Mouse (Mus musculus) left cerebral cortex, adult 2 months (tissue): ENCODE measurements around the gene Clstn1. TPM values are rescaled to one million over a fixed set of nuclear protein-coding genes. Genes with fewer than 3 reads are reported as not detected.

Experiments
- DNase-seq, 2 experiments: peaks; one replicate each; pipeline ENCODE4 v3.0.0; 2021 to 2022; ENCODE audit warnings: low spot score in 2 of 2, mixed read lengths in 1 of 2; ENCODE audit errors: extremely low spot score in 1 of 2
- H3K27ac ChIP-seq: fragments of 200-600 bp; 2 replicates; pipeline ENCODE4 v1.8.1; 2022
- H3K4me3 ChIP-seq: fragments of 200-600 bp; 2 replicates; pipeline ENCODE4 v1.8.1; 2022
- CTCF ChIP-seq: fragments of 200-600 bp; IDR thresholded peaks from 2 replicates; pipeline ENCODE4 v1.8.1; 2022; ENCODE audit warnings: antibody characterized with exemption, mild to moderate bottlenecking, moderate library complexity
- intact Hi-C: fragments of 180-260 bp; cut with DNase I; formaldehyde crosslinking; loops from one replicate; pipeline ENCODE4 v1.15.1; 2025
- total RNA-seq, 2 experiments: library from RNA; stranded (reverse); gene quantifications; 2 replicates each; pipeline ENCODE4 v1.2.3; 2021

The Clstn1 gene
- total RNA-seq, 2 experiments from 2014 or later: 1,405 to 1,413 TPM

DNA sequence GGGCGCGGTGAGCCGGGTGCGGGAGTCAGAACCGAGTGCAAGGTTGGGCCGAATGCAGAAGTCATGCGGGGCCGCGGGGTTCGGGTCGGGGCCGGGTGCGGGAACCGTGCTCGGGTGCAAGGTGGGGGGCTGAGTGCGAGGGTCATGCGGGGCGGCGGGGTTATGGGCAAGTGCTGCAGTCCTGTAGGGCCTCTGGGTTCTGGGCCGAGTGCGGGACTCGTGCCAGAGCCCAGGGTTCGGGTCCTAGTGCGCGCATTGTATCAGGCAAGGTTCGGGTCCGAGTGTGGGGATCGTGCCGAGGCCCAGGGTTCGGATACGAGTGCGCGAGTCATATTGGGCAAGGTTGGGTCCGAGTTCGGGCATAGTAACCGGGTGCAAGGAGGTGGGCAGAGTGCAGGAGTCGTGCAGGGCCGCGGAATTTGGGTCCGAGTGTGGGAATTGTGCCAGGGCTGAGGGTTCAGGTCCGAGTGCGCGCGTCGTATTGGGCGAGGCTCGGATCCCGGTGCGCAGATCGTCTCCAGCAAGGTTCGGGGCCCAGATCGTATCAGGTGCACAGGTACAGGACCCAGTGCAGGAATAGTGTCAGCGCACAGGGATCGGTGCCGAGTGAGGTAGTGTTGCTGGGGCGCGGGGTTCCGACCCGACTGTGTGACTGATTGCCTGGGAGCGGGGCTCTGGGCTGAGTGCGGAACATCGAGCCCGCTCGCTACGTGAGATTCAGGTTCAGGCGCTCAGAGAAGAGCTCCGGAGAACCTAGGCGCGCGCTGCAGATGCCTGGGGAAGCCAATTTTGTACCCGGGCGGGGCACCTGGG, 721 bp downstream of the Clstn1 start:
- peak; percentile 38 to 48 for DNase-seq
- intact Hi-C loops: loop anchor here (1.0 to 2.0 kb wide), 2 partner anchors 25 to 32 kb away; no protein-coding TSS in a partner anchor
- Histone ChIP-seq H3K4me3 (peak overlapping the region; percentile 89), H3K27ac (peak overlapping the region; percentile 99)
- no peak for TF ChIP-seq CTCF

DNA sequence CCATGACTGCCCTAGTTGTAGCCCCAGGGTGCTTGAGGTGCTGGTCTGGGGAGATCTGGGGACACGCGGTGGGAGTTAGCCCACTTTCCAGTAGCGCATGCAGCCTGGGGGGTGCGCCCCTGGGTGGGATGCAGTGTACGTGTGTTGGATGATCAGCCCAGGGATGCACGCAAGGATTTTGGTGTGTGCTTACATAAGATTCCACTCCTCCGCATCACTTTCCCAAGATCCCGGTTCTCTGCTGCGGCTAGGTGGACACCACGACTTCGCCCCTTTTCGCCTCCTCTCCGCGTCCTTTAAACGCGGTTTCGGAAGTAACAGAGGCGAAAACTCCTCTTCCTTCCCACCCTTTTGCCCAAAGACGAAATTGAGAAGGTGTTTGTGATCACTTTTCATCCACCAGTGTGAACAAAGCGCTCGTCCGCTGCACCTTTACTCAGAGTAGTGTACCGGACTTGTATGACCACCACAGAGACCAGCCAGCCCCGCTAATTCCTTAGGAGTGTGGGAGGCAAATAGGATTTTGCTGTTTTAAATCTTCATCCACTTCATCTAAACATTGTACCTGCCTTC, 1.4 kb downstream of the Clstn1 start:
- TF ChIP-seq CTCF: no peak
- H3K27ac ChIP-seq: peak overlapping the region; percentile 99
- H3K4me3 ChIP-seq: peak overlapping the region; percentile 89
- DNase-seq: peak; percentile 61 to 70
- intact Hi-C loops: loop anchor here (1.0 to 2.0 kb wide), 2 partner anchors 25 to 33 kb away; no protein-coding TSS in a partner anchor

DNA sequence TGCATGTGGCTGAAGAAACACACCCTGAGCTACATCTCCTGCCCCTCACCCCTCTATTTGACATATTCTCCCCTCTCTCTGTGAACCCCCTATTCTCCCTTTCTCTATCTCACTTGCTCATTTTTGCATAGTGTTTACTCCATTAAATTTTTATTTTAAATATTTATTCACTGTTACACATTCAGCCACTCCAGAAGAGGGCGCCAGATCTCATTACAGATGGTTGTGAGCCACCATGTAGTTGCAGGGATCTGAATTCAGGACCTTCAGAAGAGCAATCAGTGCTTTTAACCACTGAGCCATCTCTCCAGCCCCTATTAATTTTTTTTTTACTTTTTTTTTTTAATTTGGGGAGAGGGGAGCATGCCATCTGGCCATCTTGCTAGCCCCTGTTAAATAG, 3.9 kb downstream of the Clstn1 start:
- DNase-seq: no peak
- H3K4me3 ChIP-seq: no peak overlapping the region
- TF ChIP-seq CTCF: peak; percentile 44
- intact Hi-C loops: no loop called here
- H3K27ac ChIP-seq: no peak overlapping the region

DNA sequence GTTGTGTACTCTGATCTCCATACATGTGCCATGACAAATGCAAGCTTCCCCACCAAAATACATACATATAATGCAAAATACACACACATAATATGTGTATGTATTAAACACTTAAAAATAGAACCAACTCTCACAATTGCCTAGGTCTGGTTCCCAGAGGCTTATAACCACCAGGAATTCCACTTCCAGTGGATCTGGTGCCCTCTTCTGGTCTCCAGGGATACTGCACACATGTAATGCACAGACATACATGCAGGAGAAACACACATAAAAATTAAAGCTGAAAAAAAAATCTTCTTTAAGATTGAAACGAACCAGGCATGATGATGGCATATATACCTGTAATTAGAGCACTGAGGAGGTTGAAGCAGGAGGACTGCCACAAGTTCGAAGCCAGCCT, 5.2 kb downstream of the Clstn1 start:
- Histone ChIP-seq H3K4me3 (no peak overlapping the region), H3K27ac (no peak overlapping the region)
- peak; percentile 55 for TF ChIP-seq CTCF
- intact Hi-C loops: no loop called here
- no peak for DNase-seq

DNA sequence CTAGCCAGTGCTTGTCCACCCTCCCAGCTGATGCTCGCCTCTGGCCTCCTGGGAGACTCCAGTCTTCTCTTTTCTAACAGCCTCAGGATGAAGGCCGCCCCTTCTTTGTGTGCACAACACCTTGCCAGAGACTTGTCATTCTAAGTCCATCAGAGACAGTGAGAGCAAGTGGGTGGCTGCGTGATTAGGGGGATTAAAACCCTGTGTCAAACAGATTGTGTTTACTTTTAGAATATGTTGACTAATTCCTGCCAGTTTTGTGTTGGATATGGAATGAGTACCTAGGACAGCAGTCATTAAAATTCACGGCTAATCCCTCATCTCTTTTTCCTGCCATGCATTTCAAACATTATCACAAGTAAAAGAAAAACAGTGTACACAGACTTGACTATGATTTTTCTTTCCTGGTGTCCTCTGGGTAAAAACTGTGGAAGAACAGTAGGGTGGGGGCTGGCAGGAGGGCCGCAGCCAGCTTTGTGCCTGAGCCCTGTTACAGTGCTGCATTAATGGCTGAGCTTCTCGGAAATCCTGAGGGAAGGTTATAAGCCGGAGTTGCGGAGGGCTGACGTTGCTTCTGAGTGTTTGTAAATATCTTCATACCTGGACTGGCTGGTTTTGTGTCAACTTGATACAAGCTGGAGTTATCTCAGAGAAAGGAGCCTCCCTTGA, 8.8 kb downstream of the Clstn1 start:
- no peak for DNase-seq
- no peak for TF ChIP-seq CTCF
- intact Hi-C loops: no loop called here
- Histone ChIP-seq H3K27ac (no peak overlapping the region), H3K4me3 (no peak overlapping the region)

DNA sequence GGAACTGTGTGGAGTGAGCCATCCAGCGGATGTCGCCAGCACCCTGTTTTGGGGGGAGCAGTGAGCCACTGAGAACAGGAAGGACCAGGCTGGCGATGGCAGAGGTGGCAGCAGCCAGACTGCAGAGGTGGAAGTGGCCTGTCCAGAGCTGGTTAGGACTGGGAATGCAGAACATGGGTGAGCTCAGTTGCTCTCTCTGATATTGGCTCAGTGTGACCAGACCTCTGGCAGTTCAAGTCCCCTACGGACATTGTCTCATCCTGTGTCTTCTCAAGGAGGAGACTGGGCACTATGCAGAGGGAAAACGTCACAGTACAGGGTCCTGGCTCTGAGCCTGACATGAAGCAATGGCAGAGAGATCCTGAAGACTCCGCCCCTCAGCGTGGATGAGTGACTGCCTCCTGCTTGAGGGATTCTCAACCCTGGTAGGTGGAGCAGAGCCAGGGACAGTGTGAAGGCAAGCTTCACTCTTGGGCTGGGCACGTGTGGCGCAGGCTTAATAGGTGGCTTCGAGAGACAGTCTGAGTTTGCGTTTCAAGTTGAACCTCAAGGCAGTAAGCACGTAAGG, 11.5 kb downstream of the Clstn1 start:
- Histone ChIP-seq H3K4me3 (no peak overlapping the region), H3K27ac (no peak overlapping the region)
- DNase-seq: no peak
- no peak for TF ChIP-seq CTCF
- intact Hi-C loops: no loop called here

DNA sequence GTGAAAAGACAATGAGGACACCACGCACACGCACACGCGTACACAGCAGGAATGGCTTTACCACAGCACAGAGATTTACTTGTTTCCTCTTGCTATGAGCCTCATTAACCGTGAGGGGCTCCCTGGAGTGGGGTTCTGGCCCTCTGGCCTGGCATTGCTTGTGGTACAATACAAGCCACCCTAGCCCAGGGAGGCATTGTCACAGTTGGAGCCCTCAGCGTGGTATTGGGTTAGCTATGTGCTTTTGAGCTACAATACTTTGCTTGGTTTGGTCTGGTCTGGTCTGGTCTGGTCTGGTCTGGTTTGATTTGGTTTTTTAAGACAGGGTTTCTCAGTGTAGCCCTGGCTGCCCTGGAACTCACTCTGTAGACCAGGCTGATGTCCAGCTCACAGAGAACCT, 13.3 kb downstream of the Clstn1 start:
- no peak for DNase-seq
- Histone ChIP-seq H3K27ac (no peak overlapping the region), H3K4me3 (no peak overlapping the region)
- intact Hi-C loops: no loop called here
- no peak for TF ChIP-seq CTCF

DNA sequence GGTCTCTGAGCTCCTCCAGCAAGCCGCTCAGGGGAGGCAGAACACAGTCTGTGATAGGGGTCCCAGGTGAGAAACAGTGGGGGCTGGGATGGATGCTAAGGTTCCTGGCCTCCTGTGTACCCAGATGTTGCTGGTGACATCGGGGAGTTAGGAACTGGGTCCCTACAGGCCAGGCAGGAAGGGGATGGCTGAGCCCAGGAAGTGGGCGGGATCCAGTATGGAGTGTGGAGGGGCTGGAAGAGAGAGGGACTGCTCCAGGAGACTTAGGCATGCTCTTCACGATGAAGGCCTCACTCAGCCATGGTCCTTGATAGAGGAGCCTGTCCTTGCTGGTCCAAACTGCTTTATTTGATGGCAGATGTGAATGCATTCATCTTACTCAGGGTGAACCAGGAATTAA, 13.9 kb downstream of the Clstn1 start:
- intact Hi-C loops: no loop called here
- no peak for TF ChIP-seq CTCF
- Histone ChIP-seq H3K4me3 (no peak overlapping the region), H3K27ac (no peak overlapping the region)
- no peak for DNase-seq

DNA sequence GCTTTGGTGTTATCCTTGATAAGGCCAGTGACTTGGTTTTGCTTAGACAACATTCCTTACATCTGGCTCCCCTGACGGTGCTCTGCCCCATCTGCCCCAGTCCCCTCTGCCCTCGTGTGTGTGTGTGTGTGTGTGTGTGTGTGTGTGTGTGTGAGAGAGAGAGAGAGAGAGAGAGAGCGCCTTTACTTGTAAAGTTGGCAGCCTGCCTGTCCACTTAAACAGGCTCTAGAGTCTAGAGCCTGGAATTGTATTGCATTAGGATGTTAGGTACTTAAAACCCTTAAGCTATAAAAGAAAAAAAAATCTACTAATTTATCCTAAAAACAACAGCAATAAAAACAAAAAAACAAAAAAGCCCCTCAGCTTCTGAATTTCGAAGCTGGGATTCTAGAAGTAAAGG, 15.2 kb downstream of the Clstn1 start:
- intact Hi-C loops: no loop called here
- no peak for DNase-seq
- no peak overlapping the region for H3K4me3 ChIP-seq
- no peak for TF ChIP-seq CTCF
- no peak overlapping the region for H3K27ac ChIP-seq

DNA sequence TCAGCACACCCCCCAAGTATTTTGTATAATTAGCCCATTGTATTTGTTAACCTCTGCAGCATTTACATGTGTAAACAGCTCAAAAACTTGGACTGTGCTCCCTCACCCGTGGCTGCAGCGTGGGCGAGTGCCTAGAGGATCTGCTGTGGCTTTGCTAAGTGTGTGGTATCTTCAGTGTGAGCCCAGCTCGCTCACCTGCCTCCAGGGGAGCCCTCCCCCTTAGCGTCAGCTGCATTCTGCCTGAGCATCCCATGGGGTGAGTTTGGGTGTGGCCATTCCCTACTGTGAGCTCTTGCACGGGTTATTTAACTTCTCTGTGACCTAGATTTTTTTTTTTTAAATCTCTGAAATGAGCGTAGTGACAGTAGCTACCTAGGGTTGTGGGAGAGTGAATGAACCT, 16.0 kb downstream of the Clstn1 start:
- DNase-seq: no peak
- Histone ChIP-seq H3K27ac (no peak overlapping the region), H3K4me3 (no peak overlapping the region)
- intact Hi-C loops: no loop called here
- no peak for TF ChIP-seq CTCF

DNA sequence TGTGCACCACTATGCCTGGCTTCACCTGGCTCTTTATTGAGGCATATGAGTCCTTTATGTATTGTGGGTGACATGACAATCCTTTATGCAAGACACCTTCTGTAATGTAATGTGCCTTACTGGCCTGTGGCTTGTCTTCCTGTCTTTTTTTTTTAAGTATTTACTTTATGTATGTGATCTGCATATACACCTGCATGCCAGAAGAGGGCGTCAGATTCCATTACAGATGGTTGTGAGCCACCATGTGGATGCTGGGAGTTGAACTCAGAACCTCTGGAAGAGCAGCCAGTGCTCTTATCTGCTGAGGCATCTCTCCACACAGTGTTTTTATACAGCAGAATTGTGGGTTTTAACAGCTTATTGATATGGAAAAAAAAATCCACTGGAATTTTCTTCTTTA, 17.6 kb downstream of the Clstn1 start:
- no peak for DNase-seq
- Histone ChIP-seq H3K27ac (no peak overlapping the region), H3K4me3 (no peak overlapping the region)
- no peak; the same call in 1 of the 2 replicates for TF ChIP-seq CTCF
- intact Hi-C loops: no loop called here

DNA sequence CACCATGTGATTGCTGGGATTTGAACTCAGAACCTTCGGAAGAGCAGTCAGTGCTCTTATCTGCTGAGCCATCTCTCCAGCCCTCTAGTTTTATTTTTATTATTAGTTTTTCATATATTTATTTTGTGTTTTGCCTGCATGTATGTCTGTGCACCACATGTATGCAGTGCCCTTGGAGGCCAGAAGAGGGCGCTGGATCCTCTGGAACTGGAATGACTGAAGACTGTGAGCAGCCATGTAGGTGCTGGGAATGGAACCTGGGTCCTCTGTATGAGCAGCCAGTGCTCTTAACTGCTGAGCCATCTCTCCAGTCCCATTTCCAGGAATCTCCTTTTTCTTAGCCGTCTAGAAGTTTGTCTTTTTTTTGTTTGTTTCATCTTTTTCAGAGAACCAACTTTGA, 18.2 kb downstream of the Clstn1 start:
- no peak overlapping the region for H3K27ac ChIP-seq
- no peak for DNase-seq
- H3K4me3 ChIP-seq: no peak overlapping the region
- TF ChIP-seq CTCF: peak; percentile 44
- intact Hi-C loops: no loop called here
